Mouse (Mus musculus): ENCODE results near the gene Krt42. TPM values are rescaled to one million over a fixed set of nuclear protein-coding genes. Genes with fewer than 3 reads are reported as not detected.

Krt42 gene
- not detected in 2 replicates for polyA plus RNA-seq (2012; rRNA removed)

GRCm38 (mm10) chr11:100269821-100270332 is at the start of gene Krt42:
Gene Krt42, minus strand, starts transcription at chr11:100269871.

DNA sequence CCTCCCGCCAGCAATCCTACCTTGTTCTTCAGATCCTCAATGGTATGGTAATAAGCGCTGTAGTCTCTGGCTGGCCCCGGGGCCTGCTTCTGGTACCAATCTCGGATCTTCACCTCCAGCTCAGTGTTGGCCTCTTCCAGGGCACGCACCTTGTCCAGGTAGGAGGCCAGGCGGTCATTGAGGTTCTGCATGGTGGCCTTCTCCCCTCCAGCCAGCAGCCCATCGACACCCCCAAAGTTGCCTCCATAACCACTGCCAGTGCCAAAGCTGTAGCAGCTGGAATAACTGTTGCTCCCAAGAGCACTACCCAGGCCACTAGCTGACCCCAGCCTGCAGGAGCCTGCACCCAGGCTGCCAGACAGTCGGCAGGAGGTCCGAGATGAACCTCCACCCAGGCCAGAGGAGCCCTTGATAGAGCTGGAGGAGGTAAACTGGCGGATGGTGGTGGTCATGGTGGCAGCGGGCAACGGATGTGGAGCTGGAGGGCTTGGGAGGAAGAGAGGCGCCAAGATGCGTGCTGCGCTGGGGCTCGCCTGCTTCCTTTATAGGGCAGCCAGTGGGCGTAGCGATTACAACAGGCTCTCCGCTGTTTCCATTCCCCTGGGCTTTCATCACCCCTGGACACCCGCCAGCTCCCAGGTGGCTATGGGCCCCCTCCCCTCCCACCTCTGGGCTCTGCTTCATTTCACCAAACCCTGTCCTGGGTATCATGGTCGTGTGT is 9.0 kb downstream of the Krt42 start, which contains the start of gene Krt17:
Gene Krt17, minus strand, starts transcription at position 516 of the 721 bp plus-strand sequence.

DNA sequence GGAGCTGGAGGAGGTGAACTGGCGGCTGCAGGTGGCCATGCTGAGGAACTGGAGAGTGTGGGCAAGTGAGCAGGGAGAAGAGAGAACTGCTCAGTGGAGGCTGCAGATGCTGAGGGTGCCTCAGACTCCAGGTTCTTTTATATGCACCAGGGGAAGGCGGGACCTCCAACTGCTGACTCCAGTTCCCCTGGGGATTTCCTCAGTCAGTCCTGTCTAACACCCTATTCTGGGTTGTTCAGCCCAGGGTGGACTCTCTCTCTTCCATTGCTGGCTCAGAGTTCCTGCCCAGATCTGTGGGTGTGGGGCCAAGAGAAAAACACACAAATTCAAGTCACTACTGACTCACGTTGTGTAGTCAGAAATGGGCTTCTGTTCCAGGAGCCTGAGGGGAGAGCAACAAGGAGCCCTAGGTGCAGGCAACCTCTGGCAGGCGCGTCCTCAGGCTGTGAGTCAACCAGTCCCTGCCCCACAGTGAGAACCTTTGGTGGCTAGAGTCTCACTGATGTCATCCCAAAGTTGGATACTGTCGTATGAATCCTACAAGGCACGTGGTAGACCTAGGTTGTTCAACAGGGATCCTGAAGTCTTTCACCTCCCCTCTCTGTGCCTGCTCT is 20.7 kb downstream of the Krt42 start, which contains the start of gene Krt16:
Gene Krt16, minus strand, starts transcription at position 51 of the 614 bp plus-strand sequence.

Other genes with a start within 250 kb of the Krt42 start
- not detected in 2 replicates for gene Krt33b, start 240.0 kb downstream of the Krt42 start, polyA plus RNA-seq (2012; rRNA removed)
- not detected in 2 replicates for gene Krt34, start 228.3 kb downstream of the Krt42 start, polyA plus RNA-seq (2012; rRNA removed)
- gene Krt31, start 219.3 kb downstream of the Krt42 start, polyA plus RNA-seq (2012; rRNA removed): not detected in 2 replicates
- gene Krt32, start 181.6 kb downstream of the Krt42 start, polyA plus RNA-seq (2012; rRNA removed): not detected in 2 replicates
- not detected in 2 replicates for gene Krt35, start 173.6 kb downstream of the Krt42 start, polyA plus RNA-seq (2012; rRNA removed)
- not detected in 2 replicates for gene Krt36, start 164.2 kb downstream of the Krt42 start, polyA plus RNA-seq (2012; rRNA removed)
- gene Krt13, start 148.3 kb downstream of the Krt42 start, polyA plus RNA-seq (2012; rRNA removed): 0.03 TPM in 1 of 2 replicates, not detected in the other
- 0.07 and 0.50 TPM in 2 replicates for gene Krt15, start 133.9 kb downstream of the Krt42 start, polyA plus RNA-seq (2012; rRNA removed)
- gene Krt19, start 121.2 kb downstream of the Krt42 start, polyA plus RNA-seq (2012; rRNA removed): 1.4 and 4.5 TPM in 2 replicates
- gene Krt9, start 76.6 kb downstream of the Krt42 start, polyA plus RNA-seq (2012; rRNA removed): not detected in 2 replicates
- 0.17 and 0.45 TPM in 2 replicates for gene Krt14, start 62.3 kb downstream of the Krt42 start, polyA plus RNA-seq (2012; rRNA removed)
- gene Krt16, start 21.0 kb downstream of the Krt42 start, polyA plus RNA-seq (2012; rRNA removed): not detected in 2 replicates
- gene Krt17, start 8.8 kb downstream of the Krt42 start, polyA plus RNA-seq (2012; rRNA removed): 0.05 and 0.21 TPM in 2 replicates
- gene Eif1, start 50.0 kb upstream of the Krt42 start, polyA plus RNA-seq (2012; rRNA removed): 227 and 233 TPM in 2 replicates
- not detected in 2 replicates for gene Gast, start 64.5 kb upstream of the Krt42 start, polyA plus RNA-seq (2012; rRNA removed)
- 0.32 and 0.38 TPM in 2 replicates for gene Hap1, start 86.3 kb upstream of the Krt42 start, polyA plus RNA-seq (2012; rRNA removed)
- gene Jup, start 127.9 kb upstream of the Krt42 start, polyA plus RNA-seq (2012; rRNA removed): 7.5 and 8.3 TPM in 2 replicates
- 2.7 and 3.2 TPM in 2 replicates for gene P3h4, start 145.0 kb upstream of the Krt42 start, polyA plus RNA-seq (2012; rRNA removed)
- 4.4 and 6.1 TPM in 2 replicates for gene Fkbp10, start 145.8 kb upstream of the Krt42 start, polyA plus RNA-seq (2012; rRNA removed)
- 12.3 and 13.1 TPM in 2 replicates for gene Nt5c3b, start 171.9 kb upstream of the Krt42 start, polyA plus RNA-seq (2012; rRNA removed)
- gene Klhl10, start 172.0 kb upstream of the Krt42 start, polyA plus RNA-seq (2012; rRNA removed): 0.09 and 0.14 TPM in 2 replicates
- gene Klhl11, start 202.9 kb upstream of the Krt42 start, polyA plus RNA-seq (2012; rRNA removed): 1.5 and 1.6 TPM in 2 replicates